Mouse (Mus musculus) forebrain, embryonic 11.5 days (tissue): Measurements from ENCODE around the gene Esp4. TPM values are rescaled to one million over a fixed set of nuclear protein-coding genes. Genes with fewer than 3 reads are reported as not detected.
"Not testable (repeated sequence)": the region's sequence is repeated elsewhere in the genome, so short reads cannot be mapped to it uniquely, and the experiment has no call there.

Experiments used
- ATAC-seq: fragments of 200-750 bp; cut with Nextera tagmentation; replicated peaks from 2 replicates; pipeline ENCODE4 v1.8.0; 2017; ENCODE audit warnings: moderate TSS enrichment; ENCODE audit not compliant: low FRiP score
- DNase-seq: peaks from one replicate; pipeline ENCODE4 v3.0.0-alpha.2; 2017; ENCODE audit warnings: low spot score
- H3K27ac ChIP-seq: fragments of 300-500 bp; sonication (generic); 2 replicates; pipeline ENCODE4 v1.5.1; 2014; ENCODE audit warnings: low read depth, low read length
- H3K27me3 ChIP-seq: fragments of 300-500 bp; sonication (generic); 2 replicates; pipeline ENCODE4 v1.6.1; 2014; ENCODE audit warnings: mild to moderate bottlenecking, low read length, mixed read lengths; ENCODE audit not compliant: control insufficient read depth, insufficient read depth
- H3K36me3 ChIP-seq: fragments of 300-500 bp; sonication (generic); 2 replicates; pipeline ENCODE4 v1.6.1; 2014; ENCODE audit warnings: mild to moderate bottlenecking, low read length, moderate library complexity, mixed read lengths; ENCODE audit not compliant: control insufficient read depth, insufficient read depth
- H3K4me1 ChIP-seq: fragments of 300-500 bp; sonication (generic); replicated peaks from 2 replicates; pipeline ENCODE4 v1.6.1; 2014; ENCODE audit warnings: low read length, mixed read lengths; ENCODE audit not compliant: control insufficient read depth, insufficient read depth
- H3K4me2 ChIP-seq: fragments of 300-500 bp; sonication (generic); 2 replicates; pipeline ENCODE4 v1.6.1; 2014; ENCODE audit warnings: low read depth, mild to moderate bottlenecking, low read length, moderate library complexity, mixed read lengths; ENCODE audit not compliant: severe bottlenecking
- H3K4me3 ChIP-seq: fragments of 300-500 bp; sonication (generic); 2 replicates; pipeline ENCODE4 v1.5.1; 2014; ENCODE audit warnings: low read depth, low read length
- H3K9ac ChIP-seq: fragments of 300-500 bp; sonication (generic); 2 replicates; pipeline ENCODE4 v1.6.1; 2014; ENCODE audit warnings: low read length
- H3K9me3 ChIP-seq: fragments of 300-500 bp; sonication (generic); 2 replicates; pipeline ENCODE4 v1.6.1; 2016; ENCODE audit warnings: low read length, mixed read lengths; ENCODE audit not compliant: control insufficient read depth
- WGBS: fragments of 180-500 bp; shearing (Covaris S2); extraction: QIAGEN DNeasy Blood & Tissue Kit; methylation state at CpG from one replicate; pipeline ENCODE4 v1.1.7; 2014; 5-methylcytosine and 5-hydroxymethylcytosine counted together
- polyA plus RNA-seq: library from polyadenylated mRNA; unstranded; fragments of >200 nt; fragmentation: Nextera tagmentation; extraction: Ambion mirVana; gene quantifications from 2 replicates; pipeline ENCODE4 v1.2.1, GENCODE M21; 2014

Gene Esp4
- polyA plus RNA-seq = not detected in 2 replicates

DNA sequence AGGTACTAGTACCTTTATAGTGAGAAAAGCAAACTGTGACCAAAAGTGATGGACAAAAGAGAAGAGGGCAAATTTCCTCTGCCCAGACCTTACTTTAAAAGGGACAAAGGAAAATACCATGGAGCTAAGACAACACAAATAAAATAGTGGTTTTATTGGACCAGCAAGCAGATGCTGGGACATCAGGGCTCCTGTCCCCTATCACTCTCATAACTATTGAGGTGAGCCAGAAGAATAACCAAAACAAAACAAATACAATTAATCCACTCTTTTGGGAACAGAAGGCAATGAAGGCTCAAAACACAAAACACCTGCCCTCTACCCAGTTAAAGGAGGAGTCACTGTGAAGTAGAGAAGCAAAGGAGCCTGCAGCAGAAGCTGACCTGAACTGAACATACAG lies at the start of gene Esp4:
TSS of gene Esp4 (plus strand) at position 301 of the 400 bp plus-strand sequence.
- Histone ChIP-seq H3K4me1 (no peaks in the 10 kb centered on the region), H3K27ac (no peak within 1 kb of the TSS), H3K36me3 (no peaks in the 10 kb centered on the region), H3K4me3 (no peak within 1 kb of the TSS), H3K27me3 (no peaks in the 10 kb centered on the region), H3K9me3 (no peaks in the 10 kb centered on the region), H3K4me2 (no peak within 1 kb of the TSS), H3K9ac (no peak within 1 kb of the TSS)
- DNase-seq (no peak), ATAC-seq (no peak)

DNA sequence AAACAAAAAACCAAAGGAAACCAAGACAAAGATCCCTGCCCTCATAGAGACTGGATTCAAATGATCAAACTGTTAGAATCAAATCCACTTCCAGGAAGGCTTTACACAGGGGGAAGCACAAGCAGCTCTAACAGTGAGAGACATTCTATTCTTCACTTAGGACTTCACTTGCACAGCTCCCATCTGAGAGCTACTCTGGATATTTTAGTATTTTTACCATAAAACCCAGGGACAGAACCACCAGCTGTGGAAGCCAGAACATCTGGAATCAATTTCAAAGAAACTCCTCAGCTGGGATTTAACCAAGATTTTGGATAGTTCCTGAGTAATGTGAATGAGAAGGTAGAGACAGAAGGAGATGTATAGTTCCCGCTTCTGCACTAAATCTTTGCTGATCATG lies 44.9 kb upstream of the Esp4 start:
- Histone ChIP-seq H3K4me1 (no peaks in the 10 kb centered on the region), H3K27ac (no peak overlapping the region), H3K4me3 (no peak overlapping the region), H3K9ac (no peak overlapping the region), H3K4me2 (no peak overlapping the region), H3K27me3 (no peaks in the 10 kb centered on the region), H3K36me3 (no peaks in the 10 kb centered on the region), H3K9me3 (no peaks in the 10 kb centered on the region)
- WGBS = 83% methylated on average over 1 of the region's 1 CpGs
- DNase-seq (no peak), ATAC-seq (no peak)

DNA sequence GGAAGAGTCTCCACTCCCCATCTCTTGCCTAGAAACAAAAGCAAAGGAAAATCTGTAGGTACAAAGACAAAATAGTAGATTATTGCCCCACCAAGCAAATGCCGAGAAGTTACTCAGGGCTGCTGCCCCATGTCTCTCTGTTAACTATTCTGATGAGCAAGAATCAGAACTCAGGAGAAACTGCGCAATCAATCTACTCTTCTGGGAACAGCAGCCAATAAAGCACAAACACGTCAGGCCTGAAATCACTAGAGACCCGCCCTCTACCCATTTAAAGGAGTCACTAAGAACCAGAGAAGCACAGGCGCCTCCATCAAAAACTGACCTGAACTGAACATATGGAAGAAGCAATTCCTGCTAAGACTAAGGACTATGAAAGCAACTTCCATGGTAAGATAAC lies 37.2 kb upstream of the Esp4 start, which contains the start of gene Esp6:
TSS of gene Esp6 (plus strand) at position 301 of the 400 bp plus-strand sequence.
- Histone ChIP-seq H3K9me3 (no peaks in the 10 kb centered on the region), H3K9ac (no peak within 1 kb of the TSS), H3K36me3 (no peaks in the 10 kb centered on the region), H3K27ac (no peak within 1 kb of the TSS), H3K4me1 (no peaks in the 10 kb centered on the region), H3K27me3 (no peaks in the 10 kb centered on the region), H3K4me3 (no peak within 1 kb of the TSS), H3K4me2 (no peak within 1 kb of the TSS)
- WGBS = 90% methylated on average over 5 of the region's 5 CpGs
- no peak for DNase-seq
- no peak for ATAC-seq

DNA sequence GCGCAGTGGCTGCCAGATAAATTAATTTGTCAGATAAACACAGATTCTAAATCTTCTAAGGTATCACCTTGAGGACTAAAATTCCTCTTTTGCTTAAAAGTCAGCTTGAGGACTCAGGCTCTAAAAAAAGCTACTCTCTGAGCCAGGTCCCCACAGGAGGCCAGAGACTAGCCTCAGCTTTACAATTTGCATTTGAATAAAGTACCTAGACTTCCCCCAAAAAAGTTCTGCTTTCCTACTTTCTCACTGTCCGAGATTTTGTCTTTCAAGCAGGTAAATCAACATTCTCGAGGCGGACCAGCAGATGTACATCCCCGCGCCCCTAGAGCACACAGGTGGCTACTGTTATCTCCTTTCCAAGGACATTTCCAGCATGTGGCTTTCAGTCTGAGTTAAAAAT lies 14.5 kb upstream of the Esp4 start:
- WGBS = 37% methylated on average over 6 of the region's 6 CpGs
- H3K9me3 ChIP-seq, DNase-seq, H3K36me3 ChIP-seq, H3K4me3 ChIP-seq, H3K27ac ChIP-seq, H3K4me2 ChIP-seq, H3K4me1 ChIP-seq, ATAC-seq, H3K27me3 ChIP-seq, H3K9ac ChIP-seq: not testable (repeated sequence)

DNA sequence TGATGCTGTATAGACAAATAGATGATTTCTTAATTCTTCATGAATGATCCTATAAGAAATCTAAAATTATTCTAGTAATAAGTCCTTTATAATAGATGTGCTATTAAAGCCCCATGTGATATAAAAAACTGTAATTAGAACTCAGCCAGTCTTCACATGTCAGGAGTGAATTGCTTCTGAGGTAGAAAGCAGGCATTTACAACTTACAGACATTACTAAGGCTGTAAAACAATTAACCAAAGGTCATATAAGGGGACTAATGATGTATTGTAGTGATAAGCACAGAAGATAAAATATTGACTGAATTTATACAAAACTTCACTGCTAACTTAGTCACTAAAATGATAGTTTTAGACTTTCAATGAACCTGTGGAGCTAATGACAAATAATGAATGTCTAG lies 7.1 kb upstream of the Esp4 start:
- H3K36me3 ChIP-seq = no peaks in the 10 kb centered on the region
- H3K27me3 ChIP-seq = no peaks in the 10 kb centered on the region
- no peak overlapping the region for H3K4me3 ChIP-seq
- no peaks in the 10 kb centered on the region for H3K4me1 ChIP-seq
- no peak overlapping the region for H3K4me2 ChIP-seq
- no peak overlapping the region for H3K27ac ChIP-seq
- DNase-seq (no peak), ATAC-seq (no peak)
- no peaks in the 10 kb centered on the region for H3K9me3 ChIP-seq
- H3K9ac ChIP-seq = no peak overlapping the region

DNA sequence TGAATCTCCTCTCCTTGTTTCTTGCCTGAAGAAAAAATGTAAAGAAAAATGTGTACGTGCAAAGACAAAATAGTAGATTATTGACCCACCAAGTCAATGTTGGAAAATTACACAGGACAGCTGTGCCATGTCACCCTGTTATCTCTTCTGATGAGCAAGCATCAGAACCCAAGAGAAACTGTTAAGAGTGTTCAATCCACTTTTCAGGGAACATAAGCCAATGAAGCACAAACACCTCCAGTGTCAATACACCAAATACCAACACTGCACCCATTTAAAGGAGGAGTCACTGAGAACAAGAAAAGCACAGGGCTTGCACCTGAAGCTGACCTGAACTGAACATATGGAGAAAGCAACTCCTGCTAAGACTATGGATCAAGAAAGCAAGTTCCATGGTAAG lies 33.4 kb downstream of the Esp4 start, which contains the start of gene Esp3:
TSS of gene Esp3 (plus strand) at position 301 of the 400 bp plus-strand sequence.
- H3K4me1 ChIP-seq, ATAC-seq, H3K4me3 ChIP-seq, H3K27me3 ChIP-seq, H3K4me2 ChIP-seq, H3K27ac ChIP-seq, H3K9ac ChIP-seq, H3K36me3 ChIP-seq, DNase-seq, H3K9me3 ChIP-seq: not testable (repeated sequence)
- 86% methylated on average over 1 of the region's 1 CpGs for WGBS

Other genes with a start within 250 kb of the Esp4 start
- gene Esp8, start 78.6 kb upstream of the Esp4 start, polyA plus RNA-seq = not detected in 2 replicates
- not detected in 2 replicates for gene Esp6, start 37.1 kb upstream of the Esp4 start, polyA plus RNA-seq
- gene Esp3, start 33.5 kb downstream of the Esp4 start, polyA plus RNA-seq = not detected in 2 replicates
- not detected in 2 replicates for gene Esp1, start 128.5 kb downstream of the Esp4 start, polyA plus RNA-seq
- not detected in 2 replicates for gene Crisp2, start 208.4 kb downstream of the Esp4 start, polyA plus RNA-seq
- 6.9 and 8.8 TPM in 2 replicates for gene Rhag, start 212.5 kb downstream of the Esp4 start, polyA plus RNA-seq